Mouse (Mus musculus): Measurements from ENCODE around the gene Cldn34b2. TPM values are rescaled to one million over a fixed set of nuclear protein-coding genes. Genes with fewer than 3 reads are reported as not detected.
"Not testable (repeated sequence)": the region's sequence is repeated elsewhere in the genome, so short reads cannot be mapped to it uniquely, and the experiment has no call there.

Gene Cldn34b2
- not detected in 2 replicates for polyA plus RNA-seq (2015; fragmentation: Nextera tagmentation; extraction: Ambion mirVana)

GRCm38 (mm10) chrX:155128312-155128711 lies at the start of gene Cldn34b2:
Gene Cldn34b2 (minus strand): TSS chrX:155128412.
- H3K9me3 ChIP-seq (ENCODE audit: low read length); ATAC-seq (ENCODE audit: low FRiP score, low TSS enrichment); H3K36me3 ChIP-seq (ENCODE audit: insufficient read depth, low read length); H3K27me3 ChIP-seq (ENCODE audit: insufficient read depth, low read length); H3K4me3 ChIP-seq (ENCODE audit: low read length); H3K9ac ChIP-seq (replicated peaks; ENCODE audit: low read length); H3K4me1 ChIP-seq (ENCODE audit: insufficient read depth, low read length); H3K4me2 ChIP-seq (replicated peaks; ENCODE audit: low read depth, low read length); H3K27ac ChIP-seq (ENCODE audit: low read length): not testable (repeated sequence)
- 82% methylated on average over 3 of the region's 3 CpGs for WGBS

- Histone ChIP-seq H3K27me3 (ENCODE audit: insufficient read depth, low read length) (no peaks in the 10 kb centered on the region), H3K4me2 (replicated peaks; ENCODE audit: low read depth, low read length) (no peak overlapping the region), H3K36me3 (ENCODE audit: insufficient read depth, low read length) (no peaks in the 10 kb centered on the region), H3K4me3 (ENCODE audit: low read length) (no peak overlapping the region), H3K9ac (replicated peaks; ENCODE audit: low read length) (no peak overlapping the region), H3K27ac (ENCODE audit: low read length) (no peak overlapping the region), H3K4me1 (ENCODE audit: insufficient read depth, low read length) (no peaks in the 10 kb centered on the region), H3K9me3 (ENCODE audit: low read length) (0 out of 2 replicates have a peak, but pooled peaks cover 5% of the 10 kb centered on the region)
- no peak for ATAC-seq (ENCODE audit: low FRiP score, low TSS enrichment)
- WGBS: 85% methylated on average over 2 of the region's 2 CpGs
Observed at GRCm38 (mm10) chrX:155177640-155178039, 49.4 kb upstream of the Cldn34b2 start.

- Histone ChIP-seq H3K27me3 (ENCODE audit: insufficient read depth, low read length) (no peaks in the 10 kb centered on the region), H3K4me2 (replicated peaks; ENCODE audit: low read depth, low read length) (no peak overlapping the region), H3K4me3 (ENCODE audit: low read length) (no peak overlapping the region), H3K36me3 (ENCODE audit: insufficient read depth, low read length) (no peaks in the 10 kb centered on the region), H3K27ac (ENCODE audit: low read length) (no peak overlapping the region), H3K9me3 (ENCODE audit: low read length) (0 out of 2 replicates have a peak, but pooled peaks cover 5% of the 10 kb centered on the region), H3K4me1 (ENCODE audit: insufficient read depth, low read length) (no peaks in the 10 kb centered on the region), H3K9ac (replicated peaks; ENCODE audit: low read length) (no peak overlapping the region)
- WGBS: 81% methylated on average over 2 of the region's 2 CpGs
- no peak for ATAC-seq (ENCODE audit: low FRiP score, low TSS enrichment)
Observed at GRCm38 (mm10) chrX:155177230-155177629, 49.0 kb upstream of the Cldn34b2 start.

GRCm38 (mm10) chrX:155175568-155175967 lies 47.4 kb upstream of the Cldn34b2 start:
- H3K27me3 ChIP-seq (ENCODE audit: insufficient read depth, low read length): no peaks in the 10 kb centered on the region
- no peak overlapping the region for H3K4me3 ChIP-seq (ENCODE audit: low read length)
- no peaks in the 10 kb centered on the region for H3K4me1 ChIP-seq (ENCODE audit: insufficient read depth, low read length)
- whole genome bisulfite sequencing: 30% methylated on average over 4 of the region's 4 CpGs
- ATAC-seq (ENCODE audit: low FRiP score, low TSS enrichment): no peak
- no peak overlapping the region for H3K27ac ChIP-seq (ENCODE audit: low read length)
- 0 out of 2 replicates have a peak, but pooled peaks cover 5% of the 10 kb centered on the region for H3K9me3 ChIP-seq (ENCODE audit: low read length)
- H3K9ac ChIP-seq (replicated peaks; ENCODE audit: low read length): no peak overlapping the region
- H3K4me2 ChIP-seq (replicated peaks; ENCODE audit: low read depth, low read length): no peak overlapping the region
- no peaks in the 10 kb centered on the region for H3K36me3 ChIP-seq (ENCODE audit: insufficient read depth, low read length)

GRCm38 (mm10) chrX:155172310-155172709 lies 44.1 kb upstream of the Cldn34b2 start:
- Histone ChIP-seq H3K9me3 (ENCODE audit: low read length) (0 out of 2 replicates have a peak, but pooled peaks cover 5% of the 10 kb centered on the region), H3K9ac (replicated peaks; ENCODE audit: low read length) (no peak overlapping the region), H3K4me1 (ENCODE audit: insufficient read depth, low read length) (no peaks in the 10 kb centered on the region), H3K4me3 (ENCODE audit: low read length) (no peak overlapping the region), H3K27me3 (ENCODE audit: insufficient read depth, low read length) (no peaks in the 10 kb centered on the region), H3K27ac (ENCODE audit: low read length) (no peak overlapping the region), H3K36me3 (ENCODE audit: insufficient read depth, low read length) (no peaks in the 10 kb centered on the region), H3K4me2 (replicated peaks; ENCODE audit: low read depth, low read length) (no peak overlapping the region)
- no peak for ATAC-seq (ENCODE audit: low FRiP score, low TSS enrichment)

GRCm38 (mm10) chrX:155171754-155172153 lies 43.5 kb upstream of the Cldn34b2 start:
- H3K4me1 ChIP-seq (ENCODE audit: insufficient read depth, low read length): no peaks in the 10 kb centered on the region
- no peak overlapping the region for H3K4me3 ChIP-seq (ENCODE audit: low read length)
- no peak for ATAC-seq (ENCODE audit: low FRiP score, low TSS enrichment)
- H3K27me3 ChIP-seq (ENCODE audit: insufficient read depth, low read length): no peaks in the 10 kb centered on the region
- 71% methylated on average over 1 of the region's 1 CpGs for WGBS
- H3K9ac ChIP-seq (replicated peaks; ENCODE audit: low read length): no peak overlapping the region
- H3K9me3 ChIP-seq (ENCODE audit: low read length): 0 out of 2 replicates have a peak, but pooled peaks cover 5% of the 10 kb centered on the region
- H3K27ac ChIP-seq (ENCODE audit: low read length): no peak overlapping the region
- H3K36me3 ChIP-seq (ENCODE audit: insufficient read depth, low read length): no peaks in the 10 kb centered on the region
- H3K4me2 ChIP-seq (replicated peaks; ENCODE audit: low read depth, low read length): no peak overlapping the region

GRCm38 (mm10) chrX:155169886-155170285 lies 41.7 kb upstream of the Cldn34b2 start:
- H3K9ac ChIP-seq (replicated peaks; ENCODE audit: low read length): no peak overlapping the region
- ATAC-seq (ENCODE audit: low FRiP score, low TSS enrichment): no peak
- no peak overlapping the region for H3K4me3 ChIP-seq (ENCODE audit: low read length)
- WGBS: 96% methylated on average over 8 of the region's 8 CpGs
- no peaks in the 10 kb centered on the region for H3K27me3 ChIP-seq (ENCODE audit: insufficient read depth, low read length)
- no peak overlapping the region for H3K27ac ChIP-seq (ENCODE audit: low read length)
- H3K4me2 ChIP-seq (replicated peaks; ENCODE audit: low read depth, low read length): no peak overlapping the region
- H3K9me3 ChIP-seq (ENCODE audit: low read length): 0 out of 2 replicates have a peak, but pooled peaks cover 5% of the 10 kb centered on the region
- H3K36me3 ChIP-seq (ENCODE audit: insufficient read depth, low read length): no peaks in the 10 kb centered on the region
- H3K4me1 ChIP-seq (ENCODE audit: insufficient read depth, low read length): no peaks in the 10 kb centered on the region

GRCm38 (mm10) chrX:155167667-155168066 lies 39.5 kb upstream of the Cldn34b2 start:
- Histone ChIP-seq H3K9me3 (ENCODE audit: low read length) (no peaks in the 10 kb centered on the region), H3K36me3 (ENCODE audit: insufficient read depth, low read length) (no peaks in the 10 kb centered on the region), H3K4me3 (ENCODE audit: low read length) (no peak overlapping the region), H3K4me2 (replicated peaks; ENCODE audit: low read depth, low read length) (no peak overlapping the region), H3K27ac (ENCODE audit: low read length) (no peak overlapping the region), H3K4me1 (ENCODE audit: insufficient read depth, low read length) (no peaks in the 10 kb centered on the region), H3K9ac (replicated peaks; ENCODE audit: low read length) (no peak overlapping the region), H3K27me3 (ENCODE audit: insufficient read depth, low read length) (no peaks in the 10 kb centered on the region)
- 95% methylated on average over 3 of the region's 3 CpGs for WGBS
- no peak for ATAC-seq (ENCODE audit: low FRiP score, low TSS enrichment)

GRCm38 (mm10) chrX:155166313-155166712 lies 38.1 kb upstream of the Cldn34b2 start:
- no peaks in the 10 kb centered on the region for H3K36me3 ChIP-seq (ENCODE audit: insufficient read depth, low read length)
- no peaks in the 10 kb centered on the region for H3K9me3 ChIP-seq (ENCODE audit: low read length)
- H3K27ac ChIP-seq (ENCODE audit: low read length): no peak overlapping the region
- no peaks in the 10 kb centered on the region for H3K27me3 ChIP-seq (ENCODE audit: insufficient read depth, low read length)
- no peak overlapping the region for H3K9ac ChIP-seq (replicated peaks; ENCODE audit: low read length)
- no peaks in the 10 kb centered on the region for H3K4me1 ChIP-seq (ENCODE audit: insufficient read depth, low read length)
- no peak for ATAC-seq (ENCODE audit: low FRiP score, low TSS enrichment)
- no peak overlapping the region for H3K4me3 ChIP-seq (ENCODE audit: low read length)
- 72% methylated on average over 2 of the region's 2 CpGs for WGBS
- no peak overlapping the region for H3K4me2 ChIP-seq (replicated peaks; ENCODE audit: low read depth, low read length)

- no peak overlapping the region for H3K9ac ChIP-seq (replicated peaks; ENCODE audit: low read length)
- no peak overlapping the region for H3K27ac ChIP-seq (ENCODE audit: low read length)
- H3K27me3 ChIP-seq (ENCODE audit: insufficient read depth, low read length): no peaks in the 10 kb centered on the region
- H3K9me3 ChIP-seq (ENCODE audit: low read length): no peaks in the 10 kb centered on the region
- no peaks in the 10 kb centered on the region for H3K36me3 ChIP-seq (ENCODE audit: insufficient read depth, low read length)
- WGBS: 75% methylated on average over 1 of the region's 1 CpGs
- H3K4me2 ChIP-seq (replicated peaks; ENCODE audit: low read depth, low read length): no peak overlapping the region
- H3K4me1 ChIP-seq (ENCODE audit: insufficient read depth, low read length): no peaks in the 10 kb centered on the region
- no peak for ATAC-seq (ENCODE audit: low FRiP score, low TSS enrichment)
- no peak overlapping the region for H3K4me3 ChIP-seq (ENCODE audit: low read length)
Observed at GRCm38 (mm10) chrX:155163553-155163952, 35.3 kb upstream of the Cldn34b2 start.

Data from kidney, embryonic 16.5 days (tissue).